Mouse (Mus musculus): ENCODE results near the gene Tmem181a. TPM values are rescaled to one million over a fixed set of nuclear protein-coding genes. Genes with fewer than 3 reads are reported as not detected.

The Tmem181a gene
- total RNA-seq, 2 experiments from 2014 or later = 55.2 to 61.4 TPM

Other genes with a start within 250 kb of the Tmem181a start
- gene Serac1, start 177.1 kb upstream of the Tmem181a start, total RNA-seq (2021) = 10 to 100 TPM; 14.7 to 18.2 TPM
- 100 to 1,000 TPM; 136 to 144 TPM for gene Gtf2h5, start 177.1 kb upstream of the Tmem181a start, total RNA-seq (2021)
- gene Tulp4, start 150.4 kb upstream of the Tmem181a start, total RNA-seq (2021) = 100 to 1,000 TPM; 282 to 283 TPM
- gene Dynlt1a, start 60.6 kb downstream of the Tmem181a start, total RNA-seq (2021) = 10 to 100 TPM; 10.6 to 12.9 TPM
- gene Dynlt1b, start 173.3 kb downstream of the Tmem181a start, total RNA-seq (2021) = 10 to 100 TPM; 51.8 to 54.1 TPM

Data from layer of hippocampus, postnatal 25 days (tissue).